Mouse (Mus musculus) adrenal gland, adult 18-20 months (tissue): ENCODE measurements around the gene Kmt2d. TPM values are rescaled to one million over a fixed set of nuclear protein-coding genes. Genes with fewer than 3 reads are reported as not detected.

Experiments
- DNase-seq, 2 experiments: peaks; one replicate each; pipeline ENCODE4 v3.0.0; 2021 to 2022; ENCODE audit warnings: low spot score in 2 of 2
- total RNA-seq, 2 experiments: library from RNA; stranded (reverse); gene quantifications; 1 replicate in 1 of 2; 2 replicates in 1 of 2; pipeline ENCODE4 v1.2.3; 2021

Kmt2d gene
- total RNA-seq, 2 experiments from 2014 or later, result 54.6 to 59.5 TPM

GRCm38 (mm10) chr15:98804054-98804453 is 67.0 kb downstream of the Kmt2d start:
- DNase-seq, result peak; percentile 84

DNA sequence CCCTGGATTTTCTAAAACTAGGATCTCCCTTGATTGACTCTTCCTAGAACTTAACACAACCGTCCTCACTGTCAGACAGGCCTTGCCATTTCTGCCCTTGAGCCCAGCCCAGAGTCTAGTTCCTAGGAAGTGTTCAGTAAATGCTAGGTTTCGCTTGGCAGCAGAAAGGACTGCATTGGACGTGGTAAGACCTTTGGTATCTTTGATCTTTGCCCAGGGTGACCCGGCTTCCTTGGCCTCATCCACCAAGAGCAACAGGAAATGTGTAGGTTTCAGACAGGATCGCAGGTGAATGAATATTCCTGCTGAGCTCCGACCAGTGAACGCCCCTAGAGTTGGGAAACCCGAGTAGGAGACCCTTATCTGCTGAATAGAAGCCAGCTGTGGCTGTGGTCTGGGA is 68.1 kb downstream of the Kmt2d start:
- DNase-seq, result no peak

DNA sequence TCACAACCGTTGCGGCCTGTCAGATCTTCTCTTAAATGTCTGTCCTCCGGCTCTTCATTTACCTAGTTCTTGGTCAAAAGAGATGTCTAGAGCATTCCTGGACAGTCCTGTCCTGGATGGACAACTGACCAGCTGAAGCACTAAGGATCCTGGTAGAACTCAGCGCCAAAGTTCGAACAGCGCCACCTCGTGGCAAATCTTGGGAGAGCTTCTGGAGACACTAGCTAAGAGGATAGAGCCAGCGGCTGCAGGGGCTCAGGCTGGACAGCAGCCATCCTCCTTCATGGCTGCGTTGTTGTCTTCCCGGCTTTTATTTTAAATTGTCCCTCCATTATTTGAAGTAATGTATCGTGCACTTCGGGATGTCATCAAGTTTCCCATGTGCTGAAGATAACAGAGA is 71.6 kb downstream of the Kmt2d start:
- DNase-seq, result peak; percentile 83 to 87

- no peak for DNase-seq
Observed at GRCm38 (mm10) chr15:98798903-98799302, 72.1 kb downstream of the Kmt2d start.

DNA sequence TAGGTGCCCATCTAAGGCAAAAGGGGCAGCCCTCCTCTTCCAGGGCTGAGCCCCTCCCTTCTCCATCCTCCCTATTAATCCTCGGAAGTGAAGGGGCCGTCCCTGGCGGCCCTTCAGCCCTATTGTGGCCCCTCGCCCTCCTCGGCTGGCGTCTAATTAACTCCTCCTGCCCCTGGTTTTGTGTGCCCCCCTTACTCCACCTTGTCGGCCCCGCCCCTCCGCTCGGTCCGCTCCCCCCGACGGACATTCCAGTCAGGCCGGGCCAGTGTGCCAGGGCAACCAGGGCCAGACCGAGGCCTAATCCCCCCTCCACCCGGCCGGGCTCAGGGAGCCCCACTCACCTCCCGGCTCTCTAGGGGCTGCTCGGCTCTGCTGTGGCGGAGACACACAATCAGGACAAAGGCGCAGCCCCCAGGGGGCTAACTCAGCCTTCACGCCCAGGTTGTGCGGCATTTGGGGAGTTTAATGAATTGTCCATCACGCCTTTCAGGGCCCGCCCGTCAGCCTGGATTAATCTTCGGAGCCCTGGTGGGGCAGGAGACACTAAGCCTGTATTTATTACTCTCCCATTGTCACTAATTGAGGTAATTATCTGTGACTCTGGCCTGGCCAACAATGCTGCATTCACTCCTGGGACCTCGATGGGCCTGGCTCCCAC is 73.0 kb downstream of the Kmt2d start:
- DNase-seq, result no peak

- DNase-seq, result no peak
Observed at GRCm38 (mm10) chr15:98796803-98797595, 74.0 kb downstream of the Kmt2d start.

DNA sequence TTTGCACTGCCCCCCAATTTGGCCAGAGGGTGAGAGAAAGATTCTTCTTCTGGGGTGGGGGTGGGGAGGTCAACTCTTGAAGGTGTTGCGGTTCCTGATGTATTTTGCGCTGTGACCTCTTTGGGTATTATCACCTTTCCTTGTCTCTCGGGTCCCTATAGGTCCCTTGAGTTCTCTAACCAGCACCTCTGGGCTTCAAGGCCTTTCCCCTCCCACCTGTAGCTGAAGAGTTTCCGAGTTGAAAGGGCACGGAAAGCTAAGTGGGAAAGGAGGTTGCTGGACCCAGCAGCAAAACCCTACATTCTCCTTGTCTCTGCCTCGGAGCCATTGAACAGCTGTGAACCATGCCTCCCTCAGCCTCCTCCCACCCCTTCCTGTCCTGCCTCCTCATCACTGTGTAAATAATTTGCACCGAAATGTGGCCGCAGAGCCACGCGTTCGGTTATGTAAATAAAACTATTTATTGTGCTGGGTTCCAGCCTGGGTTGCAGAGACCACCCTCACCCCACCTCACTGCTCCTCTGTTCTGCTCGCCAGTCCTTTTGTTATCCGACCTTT is 77.8 kb downstream of the Kmt2d start:
- DNase-seq, result no peak

GRCm38 (mm10) chr15:98792233-98793020 is 78.6 kb downstream of the Kmt2d start:
- no peak for DNase-seq

DNA sequence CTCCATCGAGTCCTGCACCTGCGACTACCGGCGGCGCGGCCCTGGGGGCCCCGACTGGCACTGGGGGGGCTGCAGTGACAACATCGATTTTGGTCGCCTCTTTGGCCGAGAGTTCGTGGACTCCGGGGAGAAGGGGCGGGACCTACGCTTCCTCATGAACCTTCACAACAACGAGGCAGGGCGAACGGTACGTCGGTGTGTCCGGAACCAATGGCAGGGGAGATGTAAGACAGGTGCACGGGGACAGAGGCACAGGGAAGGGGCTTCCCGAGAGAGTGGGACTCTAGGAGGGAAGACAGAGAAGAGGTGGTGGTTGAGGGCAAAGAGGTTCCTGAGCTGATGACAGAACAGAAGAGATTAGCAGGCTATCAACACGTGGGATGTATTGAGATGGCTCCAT is 79.2 kb downstream of the Kmt2d start:
- DNase-seq, result no peak

GRCm38 (mm10) chr15:98791221-98791620 is 79.8 kb downstream of the Kmt2d start:
- no peak for DNase-seq

DNA sequence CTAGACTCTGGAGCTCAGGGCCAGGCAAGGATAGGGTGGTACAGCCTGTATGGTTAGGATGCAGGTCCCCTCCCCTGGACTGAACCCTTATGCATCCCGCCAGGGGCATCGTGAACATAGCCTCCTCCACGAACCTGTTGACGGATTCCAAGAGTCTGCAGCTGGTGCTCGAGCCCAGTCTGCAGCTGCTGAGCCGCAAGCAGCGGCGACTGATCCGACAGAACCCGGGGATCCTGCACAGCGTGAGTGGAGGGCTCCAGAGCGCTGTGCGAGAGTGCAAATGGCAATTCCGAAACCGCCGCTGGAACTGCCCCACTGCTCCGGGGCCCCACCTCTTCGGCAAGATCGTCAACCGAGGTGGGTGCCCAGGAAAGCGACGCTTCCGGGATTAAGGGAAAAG is 80.2 kb downstream of the Kmt2d start:
- DNase-seq, result no peak

GRCm38 (mm10) chr15:98789661-98790535 is 81.1 kb downstream of the Kmt2d start, which contains the start of gene Wnt1:
Gene Wnt1, plus strand, starts transcription at chr15:98789857.
- DNase-seq, result peak; percentile 61 to 65

DNA sequence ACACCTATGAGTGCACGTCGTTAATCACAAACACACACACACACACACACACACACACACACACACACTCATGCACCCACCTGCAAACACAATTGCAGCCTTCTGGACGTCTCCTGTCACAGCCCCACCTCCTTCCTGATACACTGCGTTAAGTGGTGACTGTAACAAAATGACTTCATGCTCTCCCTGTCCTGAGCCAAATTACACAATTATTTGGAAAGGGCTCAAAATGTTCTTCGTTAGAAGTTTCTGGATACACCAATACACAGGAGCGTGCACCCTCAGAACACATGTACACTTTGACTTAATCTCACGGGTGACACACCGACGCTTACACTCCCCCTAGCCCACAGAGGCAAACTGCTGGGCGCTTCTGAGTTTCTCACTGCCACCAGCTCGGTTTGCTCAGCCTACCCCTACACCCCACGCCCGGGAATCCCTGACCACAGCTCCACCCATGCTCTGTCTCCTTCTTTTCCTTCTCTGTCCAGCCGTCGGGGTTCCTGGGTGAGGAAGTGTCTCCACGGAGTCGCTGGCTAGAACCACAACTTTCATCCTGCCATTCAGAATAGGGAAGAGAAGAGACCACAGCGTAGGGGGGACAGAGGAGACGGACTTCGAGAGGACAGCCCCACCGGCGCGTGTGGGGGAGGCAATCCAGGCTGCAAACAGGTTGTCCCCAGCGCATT is 81.9 kb downstream of the Kmt2d start:
- DNase-seq, result no peak

GRCm38 (mm10) chr15:98787930-98788329 is 83.1 kb downstream of the Kmt2d start:
- DNase-seq, result no peak

DNA sequence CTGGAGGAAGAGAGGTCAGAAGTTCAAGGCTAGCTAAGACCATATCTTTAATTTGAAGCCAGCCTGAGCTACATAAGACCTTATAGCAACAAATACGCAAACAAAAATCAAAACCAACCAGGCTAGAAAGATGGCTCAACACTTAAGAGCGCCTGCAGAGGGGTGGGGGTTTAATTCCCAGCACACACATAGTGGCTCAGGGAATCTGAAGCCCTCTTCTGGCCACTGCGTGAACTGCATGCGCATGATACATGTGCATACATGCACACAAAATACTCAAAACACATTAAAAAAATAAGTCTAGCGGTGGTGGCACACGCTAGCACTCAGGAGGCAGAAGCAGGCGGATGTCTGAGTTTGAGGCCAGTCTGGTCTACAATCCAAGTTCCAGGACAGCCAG is 85.3 kb downstream of the Kmt2d start:
- DNase-seq, result no peak

Other genes starting within 250 kb of the Kmt2d start
- 10 to 100 TPM; 11.9 to 14.3 TPM for gene Cacnb3, start 240.4 kb downstream of the Kmt2d start, total RNA-seq
- gene Ddx23, start 208.3 kb downstream of the Kmt2d start, total RNA-seq, result 10 to 100 TPM; 80.7 to 83.8 TPM
- 1 to 10 TPM; 2.0 to 7.6 TPM for gene Rnd1, start 193.7 kb downstream of the Kmt2d start, total RNA-seq
- gene Ccdc65, start 163.0 kb downstream of the Kmt2d start, total RNA-seq, result under 1 TPM; 0.43 to 0.45 TPM
- gene Fkbp11, start 143.0 kb downstream of the Kmt2d start, total RNA-seq, result 1 to 10 TPM; 4.7 to 6.7 TPM
- 100 to 1,000 TPM; 104 to 145 TPM for gene Arf3, start 108.0 kb downstream of the Kmt2d start, total RNA-seq
- 1 to 10 TPM in 1 of 2 experiments, under 1 TPM in 1; 0.36 to 3.1 TPM for gene Wnt10b, start 93.1 kb downstream of the Kmt2d start, total RNA-seq
- not detected for gene Wnt1, start 81.3 kb downstream of the Kmt2d start, total RNA-seq
- not detected for gene Ddn, start 61.7 kb downstream of the Kmt2d start, total RNA-seq
- gene Prkag1, start 39.7 kb downstream of the Kmt2d start, total RNA-seq, result 10 to 100 TPM; 64.0 to 71.5 TPM
- gene Rhebl1, start 23.3 kb upstream of the Kmt2d start, total RNA-seq, result 1 to 10 TPM; 1.2 to 2.5 TPM
- 1 to 10 TPM in 1 of 2 experiments, under 1 TPM in 1; 0.86 to 2.1 TPM for gene Dhh, start 27.3 kb upstream of the Kmt2d start, total RNA-seq
- gene Lmbr1l, start 47.0 kb upstream of the Kmt2d start, total RNA-seq, result 10 to 100 TPM; 12.1 to 14.0 TPM
- 100 to 1,000 TPM; 193 to 255 TPM for gene Tuba1b, start 63.4 kb upstream of the Kmt2d start, total RNA-seq
- not detected for gene Gm49450, start 82.3 kb upstream of the Kmt2d start, total RNA-seq
- gene Tuba1a, start 82.5 kb upstream of the Kmt2d start, total RNA-seq, result 100 to 1,000 TPM in 1 of 2 experiments, 10 to 100 TPM in 1; 74.3 to 169 TPM
- 100 to 1,000 TPM; 235 to 284 TPM for gene Tuba1c, start 158.7 kb upstream of the Kmt2d start, total RNA-seq
- under 1 TPM; 0.51 to 0.56 TPM for gene Prph, start 184.0 kb upstream of the Kmt2d start, total RNA-seq
- not detected for gene Troap, start 203.4 kb upstream of the Kmt2d start, total RNA-seq
- not detected for gene C1ql4, start 216.6 kb upstream of the Kmt2d start, total RNA-seq
- 1 to 10 TPM; 2.5 to 8.4 TPM for gene Dnajc22, start 222.0 kb upstream of the Kmt2d start, total RNA-seq